Mouse (Mus musculus): ENCODE measurements around the gene Negr1.
"Not testable (repeated sequence)": the region's sequence is repeated elsewhere in the genome, so short reads cannot be mapped to it uniquely, and the experiment has no call there.

Gene Negr1

DNA sequence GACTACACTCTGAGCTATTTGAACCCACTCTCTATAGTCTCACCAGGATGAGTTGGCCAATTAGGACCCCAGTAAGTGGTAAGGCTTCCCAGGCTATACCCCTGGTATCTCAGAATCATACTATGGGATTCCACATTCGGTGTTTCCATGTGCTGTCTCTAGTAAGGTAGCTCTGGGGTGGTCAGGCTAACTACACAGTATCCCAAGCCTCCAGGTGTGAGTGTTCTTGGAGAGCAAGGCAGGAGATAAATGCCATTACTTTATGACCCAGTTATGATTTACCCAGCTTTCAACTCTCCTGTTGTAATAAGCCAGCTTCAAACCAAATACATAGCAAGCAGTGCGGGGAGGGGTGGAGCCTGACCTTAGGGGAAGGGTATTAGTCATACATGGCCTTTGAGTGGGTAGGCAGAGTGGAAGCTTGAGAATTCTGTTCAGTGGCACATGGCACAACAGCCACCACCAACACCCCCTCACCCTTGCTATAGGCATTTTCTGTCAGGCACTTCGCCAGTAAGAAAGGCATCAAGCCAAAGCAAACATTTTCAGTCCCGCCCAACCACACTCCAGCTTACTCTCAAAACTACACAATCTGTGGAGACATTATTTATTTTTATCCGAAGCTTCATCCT is 437.7 kb downstream of the Negr1 start:
- peak; percentile 29 for DNase-seq (ENCODE audit: low read depth)

DNA sequence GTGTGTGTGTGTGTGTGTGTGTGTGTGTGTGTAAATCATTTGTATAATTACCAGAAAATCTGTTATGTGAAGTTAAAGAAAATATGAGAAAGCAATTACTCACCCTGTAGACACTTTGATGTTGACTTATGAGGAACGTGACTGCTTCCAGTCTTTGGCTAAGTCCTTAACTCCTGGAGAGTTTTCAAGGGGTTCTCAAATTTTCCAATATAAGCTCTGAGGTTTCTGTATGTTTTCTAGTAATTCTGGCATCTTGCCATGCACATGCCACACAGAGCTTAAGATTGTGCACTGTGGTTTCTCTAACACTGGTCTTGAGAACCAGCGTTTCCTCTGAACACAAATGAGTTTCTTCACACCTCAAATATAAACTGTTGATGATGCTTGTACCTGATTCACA is 460.0 kb downstream of the Negr1 start:
- DNase-seq (ENCODE audit: low read depth): no peak

DNA sequence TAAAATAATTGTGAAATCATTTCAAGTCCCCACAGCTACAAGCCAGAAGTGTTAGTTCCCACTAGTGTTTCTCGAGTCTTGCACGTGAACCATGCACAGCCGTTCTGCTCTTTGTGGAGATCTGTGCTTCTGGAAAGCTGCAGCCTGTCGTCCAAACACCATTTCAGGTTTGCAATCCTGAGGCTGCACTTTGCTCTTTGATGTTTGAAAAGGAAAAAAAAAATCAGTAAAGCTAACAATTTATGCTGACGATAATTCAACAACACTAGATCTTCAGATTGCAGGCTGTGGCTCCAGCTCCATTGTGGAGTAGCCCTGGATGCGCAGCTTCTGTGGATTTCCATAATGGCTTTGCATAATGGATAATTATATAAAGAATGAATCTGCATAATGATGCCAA is 463.0 kb downstream of the Negr1 start:
- no peak for DNase-seq (ENCODE audit: low read depth)

DNA sequence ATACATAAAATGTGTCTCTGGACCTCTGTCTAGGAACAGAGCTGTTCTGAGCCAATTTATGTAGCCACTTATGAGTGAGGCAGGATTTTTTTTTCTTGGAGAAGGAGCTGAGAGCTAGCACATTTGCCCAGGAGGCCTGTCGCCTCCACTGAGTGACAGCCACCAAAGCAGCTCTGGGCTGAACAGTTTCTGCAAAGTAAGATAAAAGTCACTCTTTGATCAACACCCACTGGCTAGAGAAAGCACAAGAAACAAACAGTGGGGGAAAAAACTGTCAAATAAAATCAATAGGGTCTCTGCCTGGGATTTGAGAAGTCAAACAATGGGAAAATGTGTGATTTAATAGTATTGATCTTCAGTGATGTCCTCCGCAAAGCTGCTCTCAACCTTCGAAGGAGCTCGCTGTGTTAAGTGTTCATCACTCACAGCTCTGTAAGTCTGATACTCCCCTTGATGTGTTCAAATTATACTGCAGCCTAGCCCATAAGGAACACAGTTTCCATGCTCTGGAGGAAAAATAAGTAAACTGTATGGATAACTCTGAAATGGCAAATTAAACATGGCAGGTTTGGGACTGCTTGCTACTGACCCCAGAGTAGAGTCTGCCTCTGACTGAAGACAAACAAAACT is 470.0 kb downstream of the Negr1 start:
- DNase-seq (ENCODE audit: low read depth): no peak

DNA sequence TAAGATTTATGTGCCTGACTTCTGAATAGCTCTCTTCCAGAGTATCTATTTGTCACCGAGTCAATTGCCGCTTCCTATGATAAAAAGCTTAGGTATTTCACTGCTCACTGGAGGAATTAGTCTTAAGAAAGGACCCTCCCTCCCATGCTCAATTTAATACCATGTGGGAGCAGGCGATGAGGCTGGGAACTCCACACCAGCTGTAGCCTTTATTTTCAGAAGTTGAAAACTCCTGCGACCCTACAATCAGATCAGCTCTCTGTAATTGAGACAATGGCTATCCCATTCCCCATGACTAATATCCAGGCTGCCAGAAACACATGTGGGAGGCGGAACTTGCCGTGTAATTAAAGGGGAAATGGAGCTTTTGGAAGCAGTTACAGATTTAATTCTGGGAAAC is 474.4 kb downstream of the Negr1 start:
- DNase-seq (ENCODE audit: low read depth): no peak

DNA sequence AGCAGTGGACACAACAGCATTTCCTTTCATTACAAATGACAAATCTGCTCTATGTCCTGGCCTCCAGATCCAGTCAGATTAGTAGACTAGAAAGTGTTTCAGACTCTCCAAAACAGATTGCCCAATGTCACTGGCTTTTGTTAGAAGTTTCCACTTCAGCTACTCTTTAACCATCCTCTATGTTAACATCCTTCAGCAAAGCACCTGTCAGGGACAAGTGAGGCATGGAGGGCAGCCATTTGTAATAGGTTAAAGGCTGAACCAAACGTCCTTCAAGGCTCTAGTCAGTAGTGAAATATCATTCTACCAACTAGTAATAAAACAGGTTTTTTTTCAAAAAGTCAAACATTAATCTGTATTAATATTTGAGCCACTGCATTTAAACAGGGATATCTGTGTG is 475.0 kb downstream of the Negr1 start:
- no peak for DNase-seq (ENCODE audit: low read depth)

DNA sequence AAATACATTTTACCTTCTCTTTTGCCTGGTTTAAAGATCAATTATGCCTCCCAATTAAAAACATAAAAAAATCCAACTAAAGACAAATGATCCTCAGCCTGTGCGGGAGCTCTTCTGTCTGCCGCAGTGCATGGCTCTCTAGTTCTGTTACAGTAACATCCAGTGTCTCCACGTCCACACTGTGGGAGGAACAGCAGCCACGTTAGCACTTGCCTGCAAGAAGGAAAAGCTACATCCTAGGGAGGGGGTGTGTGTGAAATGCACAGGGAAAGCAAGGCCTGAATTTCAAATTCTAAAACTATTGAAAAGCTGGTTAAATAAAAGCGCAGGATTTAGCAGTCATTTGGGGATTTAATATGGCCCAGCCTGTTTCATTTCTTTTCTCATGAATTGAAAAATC is 479.0 kb downstream of the Negr1 start:
- no peak for DNase-seq (ENCODE audit: low read depth)

DNA sequence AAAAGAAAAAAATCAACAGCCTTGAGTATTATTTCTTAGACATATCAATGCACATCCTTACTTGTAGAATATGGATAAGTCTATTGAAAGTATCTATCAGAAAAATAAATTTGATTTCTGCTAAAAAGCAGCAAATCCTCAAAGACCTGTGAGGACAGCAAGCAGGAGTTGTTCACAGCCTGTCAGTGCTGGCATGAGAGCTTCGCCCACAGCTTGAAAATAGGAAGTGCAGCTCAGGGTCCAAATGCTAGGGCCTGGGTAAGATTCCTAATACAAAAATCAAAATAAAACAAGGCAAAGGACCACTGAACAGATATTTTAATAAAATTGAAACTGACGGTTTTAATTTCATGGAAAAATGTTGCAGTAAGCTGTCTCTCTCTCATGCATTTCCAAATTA is 483.0 kb downstream of the Negr1 start:
- DNase-seq (ENCODE audit: low read depth): no peak

DNA sequence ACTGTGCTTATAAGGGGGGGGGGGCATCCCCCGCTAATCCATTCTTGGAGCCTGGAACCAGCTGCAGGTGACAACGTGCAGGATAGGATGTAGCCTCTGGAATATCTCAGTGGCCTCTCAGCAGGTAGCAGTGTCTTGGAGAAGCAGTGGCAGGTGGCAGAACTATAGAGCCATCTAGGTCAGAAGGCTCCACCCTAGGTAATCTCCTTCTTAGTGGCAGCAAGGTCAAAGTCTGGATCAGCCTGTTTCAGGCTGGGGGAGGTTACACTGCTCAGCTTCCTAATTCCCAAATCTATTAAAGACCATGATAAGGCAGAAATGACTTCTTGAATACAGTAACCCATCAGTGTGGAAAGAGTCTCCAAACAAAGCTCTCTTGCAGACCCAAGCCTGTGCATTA is 502.8 kb downstream of the Negr1 start:
- DNase-seq (ENCODE audit: low read depth): not testable (repeated sequence)

DNA sequence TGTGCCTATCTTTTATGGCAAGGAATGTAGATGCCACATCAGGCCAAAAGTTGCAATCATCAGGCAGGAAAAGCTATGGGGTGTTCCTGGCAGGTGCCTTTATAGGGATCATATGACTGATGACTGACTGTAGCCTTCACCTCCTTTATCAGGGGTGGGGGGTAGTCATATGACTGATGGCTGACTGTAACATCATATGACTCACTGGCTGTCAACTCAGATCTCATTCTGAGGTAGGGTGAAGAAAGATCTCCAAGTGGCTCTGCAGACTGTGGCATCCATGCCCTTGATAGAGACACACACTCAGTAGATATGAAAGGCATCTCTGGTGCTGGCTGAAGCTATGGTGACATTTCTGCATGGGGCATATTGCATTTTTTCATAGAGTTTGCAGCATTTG is 504.7 kb downstream of the Negr1 start:
- DNase-seq (ENCODE audit: low read depth): no peak

DNA sequence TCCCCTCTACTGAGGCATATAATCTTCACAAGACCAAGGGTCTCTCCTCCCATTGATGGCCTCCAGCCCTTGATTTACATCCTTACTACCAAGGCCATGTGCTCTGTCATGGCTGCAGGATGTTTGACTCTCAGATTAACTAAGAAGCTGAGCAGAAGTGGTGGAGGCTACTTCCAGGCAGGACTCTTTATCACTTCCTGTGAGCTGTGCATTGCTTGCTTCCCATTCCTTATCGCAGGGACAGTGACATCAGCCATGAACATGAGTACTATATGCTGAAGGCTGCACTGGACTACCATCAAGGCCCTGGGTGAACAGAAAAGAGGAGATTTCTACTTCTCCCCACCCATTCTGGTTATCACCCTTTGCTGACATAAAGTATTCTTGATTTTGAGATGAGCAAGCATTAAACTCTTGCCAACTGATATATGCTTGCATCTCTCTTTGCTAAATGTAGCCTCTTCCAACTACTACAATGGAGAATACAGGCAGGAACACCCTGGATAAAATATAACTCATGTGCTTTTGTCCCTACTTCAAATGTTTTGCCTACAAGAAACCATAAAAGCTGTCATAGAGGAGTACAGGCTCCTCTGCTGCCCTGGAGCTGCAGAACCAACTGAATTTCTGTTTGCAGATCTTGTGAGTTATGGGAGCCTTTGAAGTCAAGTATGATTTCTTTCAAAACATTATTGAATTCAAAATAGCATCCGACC is 517.8 kb downstream of the Negr1 start:
- DNase-seq (ENCODE audit: low read depth): no peak

DNA sequence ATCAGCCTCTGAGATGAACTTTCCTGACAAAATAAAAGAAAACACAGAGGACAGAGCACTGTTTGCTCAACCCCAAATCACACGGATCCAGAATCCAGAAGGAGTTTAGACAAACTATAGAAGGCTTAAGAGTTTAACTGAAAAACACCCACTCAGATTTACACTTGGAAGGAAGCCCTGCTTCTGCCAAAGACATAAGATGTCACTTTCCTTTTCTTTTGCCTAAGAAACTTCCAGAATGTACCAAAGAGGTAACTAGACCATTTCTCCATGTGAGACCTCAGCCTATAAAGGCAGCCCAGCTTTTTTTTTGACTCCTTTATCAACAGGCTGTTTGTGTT is 518.3 kb downstream of the Negr1 start:
- no peak for DNase-seq (ENCODE audit: low read depth)

DNA sequence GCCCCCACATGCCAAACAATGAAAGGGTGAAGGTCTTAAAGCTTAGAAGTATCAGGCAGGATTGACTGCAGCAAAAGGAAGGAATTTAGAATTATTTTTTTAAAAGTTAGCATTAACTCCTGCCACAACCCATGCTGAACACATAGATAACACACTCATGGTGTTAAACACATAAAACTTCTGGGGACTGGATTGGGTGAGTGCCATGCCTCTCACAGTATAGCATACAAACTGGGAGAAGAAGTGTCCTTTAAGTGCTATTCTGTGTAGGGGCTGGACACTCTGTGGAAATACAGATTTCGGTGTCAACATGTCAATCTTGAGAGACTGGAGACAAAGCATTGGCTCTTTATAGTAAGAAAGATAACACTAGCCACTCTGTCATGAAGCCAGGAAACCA is 519.0 kb downstream of the Negr1 start:
- no peak for DNase-seq (ENCODE audit: low read depth)

DNA sequence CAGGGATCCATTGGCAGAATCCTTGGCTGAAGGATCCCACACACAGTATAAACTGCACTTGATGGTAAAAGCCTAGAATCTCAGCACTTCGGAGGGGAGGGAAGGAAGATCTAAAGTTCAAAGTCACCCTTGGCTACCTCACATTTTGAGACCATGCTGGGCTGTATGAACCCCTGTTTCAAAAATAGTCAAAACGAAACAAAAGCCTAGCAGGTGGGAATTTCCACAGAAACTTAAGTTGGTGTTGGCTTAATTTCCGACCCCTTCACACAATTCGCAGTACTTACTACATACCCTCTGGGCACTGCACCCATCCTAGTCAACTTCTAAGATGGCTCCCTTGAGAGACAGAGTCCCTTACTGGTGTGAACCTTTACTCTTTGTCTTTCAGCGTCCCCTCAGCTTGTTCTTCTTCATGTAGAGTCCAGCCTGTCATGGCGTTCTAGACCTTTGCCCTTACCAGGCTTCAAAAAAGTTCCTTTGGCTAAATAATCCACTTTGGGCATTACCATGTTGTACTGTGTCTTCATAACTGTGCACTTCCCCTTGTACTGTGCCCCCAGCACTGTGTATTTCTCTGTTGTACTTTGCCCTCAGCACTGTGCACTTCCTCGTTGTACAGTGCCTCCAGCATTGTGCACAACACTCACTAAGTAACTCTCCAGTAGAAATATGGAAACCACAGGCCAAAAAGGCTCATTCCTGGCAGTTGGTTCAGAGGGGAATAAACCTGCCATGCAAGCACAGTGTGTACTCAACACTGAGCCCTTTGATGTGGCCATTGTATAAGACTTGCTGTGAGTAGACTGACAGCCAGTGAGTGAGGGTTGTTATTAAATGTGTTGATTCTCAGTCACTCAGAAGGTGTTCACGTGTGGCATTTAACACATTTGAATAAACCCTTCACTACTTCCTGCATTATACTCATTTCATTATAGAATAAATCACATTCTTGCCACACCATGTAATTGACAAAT is 521.5 kb downstream of the Negr1 start:
- no peak for DNase-seq (ENCODE audit: low read depth)

DNA sequence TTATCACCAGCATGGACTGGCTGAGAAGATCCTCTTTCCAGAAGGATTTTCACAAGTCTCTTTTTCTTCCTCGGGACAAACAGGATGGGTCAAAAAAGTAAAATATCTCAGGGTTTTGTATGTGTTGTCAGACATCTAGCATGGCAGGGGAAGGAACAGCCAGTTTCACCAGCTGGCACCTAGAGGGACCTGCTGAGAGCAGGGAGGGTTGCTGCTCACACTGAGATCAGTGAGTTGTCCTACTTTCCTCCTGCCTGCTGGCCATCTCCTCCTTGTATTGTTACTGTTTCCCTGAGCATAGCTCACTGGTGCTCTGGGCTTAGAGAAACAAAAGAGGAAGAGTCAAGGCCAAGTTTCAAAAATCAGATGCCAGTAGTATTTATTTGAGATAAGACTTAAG is 523.6 kb downstream of the Negr1 start:
- DNase-seq (ENCODE audit: low read depth): no peak

DNA sequence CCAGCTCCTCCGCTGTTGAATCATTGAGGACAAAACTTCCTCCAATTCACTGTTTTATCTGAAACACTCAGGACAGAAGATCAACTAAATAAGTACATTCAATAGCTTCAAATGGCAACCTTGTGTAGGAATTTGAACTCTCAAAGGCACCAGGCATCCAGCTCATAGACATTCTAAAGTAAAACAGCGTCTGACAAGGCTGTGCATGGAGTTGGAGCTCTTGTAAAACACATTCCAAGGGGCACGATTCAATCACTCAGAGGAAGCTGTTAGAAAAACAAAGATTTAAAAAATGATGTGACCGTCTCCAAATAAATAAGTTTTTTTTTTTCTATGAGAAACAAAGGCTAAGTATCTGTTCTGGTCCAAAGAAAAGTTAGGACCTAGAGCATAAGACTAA is 528.5 kb downstream of the Negr1 start:
- no peak for DNase-seq (ENCODE audit: low read depth)

DNA sequence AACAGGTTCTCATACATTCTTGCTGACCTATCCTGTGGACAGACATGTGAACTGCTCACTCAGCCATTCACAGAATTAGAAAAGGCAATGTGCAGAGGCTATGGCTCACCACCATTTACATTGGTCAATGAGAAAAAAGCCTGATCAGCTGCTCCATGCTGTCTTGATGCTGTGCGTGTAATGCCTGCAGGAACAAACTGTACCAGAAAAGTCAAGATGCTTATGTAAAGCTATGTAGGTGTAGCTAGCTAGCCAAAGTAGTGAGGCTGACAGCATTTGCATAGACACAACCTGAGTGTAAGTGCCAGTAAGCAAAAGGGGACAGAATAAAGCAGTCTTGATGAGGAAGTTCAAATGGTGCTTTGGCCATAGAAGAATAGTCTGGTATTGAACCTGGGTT is 534.7 kb downstream of the Negr1 start:
- DNase-seq (ENCODE audit: low read depth): no peak

DNA sequence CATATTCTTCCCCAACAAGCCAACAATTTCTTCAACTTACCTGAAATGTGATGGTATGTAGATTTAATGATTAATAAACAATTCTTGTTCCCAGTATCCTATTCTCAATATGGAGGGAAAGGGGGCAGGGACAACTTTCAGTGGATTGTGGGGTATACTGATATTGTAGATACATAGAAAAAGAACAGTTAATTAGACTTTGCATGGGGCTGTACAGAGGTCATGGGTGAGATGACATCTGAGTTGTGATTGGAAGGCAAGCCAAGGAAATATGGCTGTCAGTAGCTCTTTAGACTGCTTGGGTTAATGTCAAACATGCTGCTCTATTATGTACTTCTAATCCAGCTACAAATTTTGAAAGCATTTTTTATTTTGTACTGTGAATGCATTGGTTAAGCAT is 535.9 kb downstream of the Negr1 start:
- no peak for DNase-seq (ENCODE audit: low read depth)

DNA sequence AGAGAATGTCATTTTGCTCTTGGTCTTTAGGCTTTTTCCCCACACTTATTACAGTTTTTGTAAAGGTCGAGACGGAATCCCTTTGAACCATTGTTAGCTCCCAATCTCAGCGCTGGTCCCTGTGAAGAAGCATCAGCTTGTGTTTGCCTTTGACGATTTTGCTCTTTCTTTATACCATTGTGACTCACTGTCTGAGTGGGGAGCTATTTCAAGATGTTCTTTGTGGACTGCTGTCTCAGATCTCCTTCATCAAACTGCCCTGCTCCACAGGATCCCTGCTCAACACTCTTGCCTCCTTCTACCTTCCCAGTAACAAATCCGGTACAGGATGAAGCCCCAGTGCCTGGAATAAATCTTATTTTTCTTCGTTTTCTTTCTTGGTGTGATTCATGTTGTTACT is 536.8 kb downstream of the Negr1 start:
- no peak for DNase-seq (ENCODE audit: low read depth)

DNA sequence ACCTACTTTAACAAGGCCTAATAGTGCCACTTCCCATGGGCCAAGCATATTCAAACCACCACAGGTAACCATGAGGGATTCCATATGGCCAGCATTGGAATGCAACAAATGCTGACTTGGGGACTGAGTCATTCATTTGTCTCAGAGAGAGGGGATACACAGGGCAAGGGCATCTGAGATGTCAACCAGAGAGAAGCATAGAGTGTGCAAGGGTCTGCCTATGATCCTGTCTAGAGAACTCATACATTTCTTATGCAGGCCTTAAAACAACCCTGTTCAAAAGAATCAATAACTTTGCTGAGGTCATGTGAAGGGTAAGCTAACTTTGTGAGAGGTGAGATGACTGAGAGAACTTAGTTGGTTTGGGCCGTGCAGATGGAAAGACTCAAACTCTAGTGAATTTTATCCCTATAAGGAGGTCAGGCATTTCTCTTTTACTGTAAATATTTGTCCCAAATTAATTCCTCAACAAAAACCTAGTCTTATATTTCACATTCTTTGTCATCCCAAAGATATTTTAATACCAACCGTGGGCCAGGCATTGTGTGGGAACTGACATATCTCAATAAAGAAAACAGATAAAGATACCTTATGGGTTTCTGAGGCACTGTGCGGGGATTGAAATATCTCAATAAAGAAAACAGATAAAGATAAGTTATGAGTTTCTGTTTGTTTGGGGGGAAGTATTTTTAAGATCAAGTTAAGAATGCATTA is 543.4 kb downstream of the Negr1 start:
- no peak for DNase-seq (ENCODE audit: low read depth)

DNA sequence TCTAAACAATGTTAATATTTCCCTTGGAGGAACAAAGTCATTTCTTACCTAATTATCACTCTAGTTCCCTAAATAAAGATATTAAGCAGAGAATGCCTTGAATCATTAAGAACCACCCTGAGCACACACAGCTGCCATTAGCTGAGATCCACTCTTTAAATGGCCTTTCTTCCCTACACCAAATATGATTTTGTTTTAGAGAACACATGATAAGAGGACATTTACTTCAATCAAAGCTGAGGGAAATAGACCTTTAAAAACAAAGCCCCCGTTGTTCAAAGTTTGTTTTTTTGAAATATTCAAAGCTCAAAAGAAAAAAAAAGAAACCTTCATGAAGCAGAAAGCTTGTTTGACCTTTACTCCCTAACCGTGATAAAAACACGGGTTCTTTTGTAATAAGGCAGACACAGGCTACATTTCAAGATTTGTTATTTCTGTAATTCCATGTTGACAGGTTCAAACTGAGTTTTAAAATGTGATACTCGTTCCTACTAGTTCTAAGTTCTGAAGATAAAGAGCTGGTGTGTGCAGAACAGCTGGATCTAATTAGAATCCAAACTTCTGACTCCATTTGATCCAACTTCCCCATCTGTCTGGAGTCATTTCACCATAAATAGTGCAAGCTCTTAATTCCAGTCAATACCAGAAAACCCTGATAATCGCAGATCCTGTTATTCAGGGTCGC is 544.1 kb downstream of the Negr1 start:
- DNase-seq (ENCODE audit: low read depth): no peak

Measured in NIH3T3 (cell line).